Mouse (Mus musculus): ENCODE results near the gene Fbp1. TPM values are rescaled to one million over a fixed set of nuclear protein-coding genes. Genes with fewer than 3 reads are reported as not detected.
A peak's percentile ranks its signal among the peaks of the same experiment; 100 is the strongest.

The Fbp1 gene
- polyA plus RNA-seq, 1 experiment from 2014 or later = 3.7 TPM

GRCm38 (mm10) chr13:62911575-62911974 lies 23.5 kb upstream of the Fbp1 start:
- ATAC-seq (ENCODE audit: borderline replicate concordance, extremely low read depth, low FRiP score, low TSS enrichment) = no peak
- Histone ChIP-seq H3K4me1 (peaks cover 9% of the 10 kb centered on the region), H3K27me3 (no peaks in the 10 kb centered on the region), H3K4me3 (no peak overlapping the region), H3K36me3 (no peaks in the 10 kb centered on the region), H3K4me2 (no peak overlapping the region), H3K9ac (no peak overlapping the region), H3K27ac (no peak overlapping the region), H3K9me3 (no peaks in the 10 kb centered on the region)
- WGBS = 82% methylated on average over 5 of the region's 5 CpGs

- H3K27ac ChIP-seq = no peak overlapping the region
- H3K27me3 ChIP-seq = no peaks in the 10 kb centered on the region
- no peaks in the 10 kb centered on the region for H3K9me3 ChIP-seq
- no peaks in the 10 kb centered on the region for H3K36me3 ChIP-seq
- ATAC-seq (ENCODE audit: borderline replicate concordance, extremely low read depth, low FRiP score, low TSS enrichment) = no peak
- 82% methylated on average over 4 of the region's 4 CpGs for WGBS
- peaks cover 9% of the 10 kb centered on the region for H3K4me1 ChIP-seq
- H3K4me2 ChIP-seq = no peak overlapping the region
- H3K9ac ChIP-seq = no peak overlapping the region
- H3K4me3 ChIP-seq = no peak overlapping the region
These were observed 22.1 kb upstream of the Fbp1 start for GRCm38 (mm10) chr13:62910206-62910605.

- H3K9me3 ChIP-seq = no peaks in the 10 kb centered on the region
- 58% methylated on average over 5 of the region's 5 CpGs for WGBS
- H3K4me1 ChIP-seq = peaks cover 9% of the 10 kb centered on the region
- no peak for ATAC-seq (ENCODE audit: borderline replicate concordance, extremely low read depth, low FRiP score, low TSS enrichment)
- H3K36me3 ChIP-seq = no peaks in the 10 kb centered on the region
- no peak overlapping the region for H3K27ac ChIP-seq
- no peaks in the 10 kb centered on the region for H3K27me3 ChIP-seq
- H3K4me2 ChIP-seq = no peak overlapping the region
- H3K4me3 ChIP-seq = no peak overlapping the region
- no peak overlapping the region for H3K9ac ChIP-seq
These were observed 21.7 kb upstream of the Fbp1 start for GRCm38 (mm10) chr13:62909776-62910175.

DNA sequence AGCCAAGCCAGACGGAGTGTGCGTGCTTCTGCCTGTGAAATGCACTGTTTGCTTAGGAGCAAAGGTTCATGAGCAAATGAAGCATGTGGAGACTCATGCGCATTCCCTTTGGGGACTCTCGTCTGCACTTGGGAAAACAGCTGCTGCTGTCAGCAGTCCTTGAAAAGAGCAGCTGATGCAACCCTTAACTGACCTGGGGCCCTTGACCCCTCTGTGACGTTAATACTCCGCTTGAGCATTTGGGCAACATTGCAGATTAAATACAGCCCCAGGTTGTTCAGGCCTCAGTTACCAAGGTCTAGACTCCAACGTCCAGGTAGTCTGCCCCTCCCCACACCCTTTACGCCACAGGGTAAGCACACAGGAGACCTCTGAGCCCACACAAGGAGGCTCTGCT lies 20.1 kb upstream of the Fbp1 start:
- WGBS = 32% methylated on average over 8 of the region's 8 CpGs
- Histone ChIP-seq H3K4me2 (no peak overlapping the region), H3K4me3 (no peak overlapping the region), H3K27ac (peak overlapping the region; percentile 6; the same call in 1 of the 2 replicates), H3K9ac (no peak overlapping the region), H3K27me3 (no peaks in the 10 kb centered on the region), H3K4me1 (peaks cover 9% of the 10 kb centered on the region), H3K9me3 (no peaks in the 10 kb centered on the region), H3K36me3 (no peaks in the 10 kb centered on the region)
- ATAC-seq (ENCODE audit: borderline replicate concordance, extremely low read depth, low FRiP score, low TSS enrichment) = peak; percentile 64; the same call in 1 of the 2 replicates

DNA sequence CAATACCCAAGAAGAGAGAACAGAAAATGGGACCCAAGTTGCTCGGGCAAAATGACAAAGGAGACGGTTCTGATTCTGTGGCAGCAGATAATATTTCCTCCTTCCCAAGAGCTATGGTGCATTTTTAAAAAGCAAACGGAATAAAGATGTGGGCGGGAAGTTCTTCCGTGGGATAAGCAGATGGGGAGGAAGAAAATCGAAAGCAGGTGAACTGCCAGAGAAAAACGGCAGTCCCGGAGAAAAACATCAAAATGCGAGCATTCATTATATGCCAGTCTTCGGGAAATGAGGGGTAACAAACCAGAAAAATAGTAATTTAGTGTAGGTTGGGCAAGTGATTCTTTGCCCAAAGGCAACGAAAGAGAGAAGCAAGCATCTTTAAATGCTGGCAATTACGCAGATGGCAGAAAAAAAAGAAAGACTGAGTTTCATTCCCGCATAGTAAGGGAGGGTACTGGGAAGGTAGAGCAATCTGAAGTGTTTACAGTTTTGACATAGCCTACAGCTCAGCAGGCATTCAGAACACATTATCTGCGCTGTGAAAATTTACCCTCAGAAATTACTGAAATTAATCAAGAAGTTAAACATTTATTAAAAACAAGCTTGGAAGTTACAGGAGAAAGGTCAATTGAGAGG lies 19.6 kb upstream of the Fbp1 start:
- 70% methylated on average over 14 of the region's 14 CpGs for WGBS
- H3K4me2 ChIP-seq = no peak overlapping the region

DNA sequence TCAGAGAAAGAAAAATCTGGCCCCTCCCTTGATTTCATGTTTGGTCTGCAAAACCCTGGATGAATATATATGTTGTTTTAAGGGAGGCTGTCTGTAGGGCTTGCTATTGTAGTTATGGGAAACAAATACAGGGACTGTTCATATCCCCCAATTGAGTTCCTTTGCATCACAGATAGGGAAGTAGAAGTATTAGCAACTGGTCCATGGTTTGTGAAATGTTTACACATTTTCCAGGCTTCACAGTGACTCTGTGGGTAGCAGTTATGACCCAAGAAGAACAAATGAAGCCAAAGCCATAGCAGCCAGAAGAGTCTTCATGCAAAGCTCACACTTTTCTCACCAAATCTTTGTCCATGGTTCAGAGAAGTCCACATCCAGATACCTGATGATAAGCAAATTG lies 13.1 kb upstream of the Fbp1 start:
- H3K27ac ChIP-seq = no peak overlapping the region
- H3K27me3 ChIP-seq = no peaks in the 10 kb centered on the region
- no peaks in the 10 kb centered on the region for H3K36me3 ChIP-seq
- H3K4me3 ChIP-seq = no peak overlapping the region
- no peaks in the 10 kb centered on the region for H3K9me3 ChIP-seq
- ATAC-seq (ENCODE audit: borderline replicate concordance, extremely low read depth, low FRiP score, low TSS enrichment) = no peak
- no peak overlapping the region for H3K4me2 ChIP-seq
- H3K9ac ChIP-seq = no peak overlapping the region
- no peaks in the 10 kb centered on the region for H3K4me1 ChIP-seq

More for the DNA sequence above, 19.6 kb upstream of the Fbp1 start:
- H3K27me3 ChIP-seq = no peaks in the 10 kb centered on the region
- no peak overlapping the region for H3K9ac ChIP-seq
- no peak overlapping the region for H3K27ac ChIP-seq
- no peaks in the 10 kb centered on the region for H3K36me3 ChIP-seq
- no peak for ATAC-seq (ENCODE audit: borderline replicate concordance, extremely low read depth, low FRiP score, low TSS enrichment)
- H3K4me3 ChIP-seq = no peak overlapping the region
- peaks cover 9% of the 10 kb centered on the region for H3K4me1 ChIP-seq
- H3K9me3 ChIP-seq = no peaks in the 10 kb centered on the region

DNA sequence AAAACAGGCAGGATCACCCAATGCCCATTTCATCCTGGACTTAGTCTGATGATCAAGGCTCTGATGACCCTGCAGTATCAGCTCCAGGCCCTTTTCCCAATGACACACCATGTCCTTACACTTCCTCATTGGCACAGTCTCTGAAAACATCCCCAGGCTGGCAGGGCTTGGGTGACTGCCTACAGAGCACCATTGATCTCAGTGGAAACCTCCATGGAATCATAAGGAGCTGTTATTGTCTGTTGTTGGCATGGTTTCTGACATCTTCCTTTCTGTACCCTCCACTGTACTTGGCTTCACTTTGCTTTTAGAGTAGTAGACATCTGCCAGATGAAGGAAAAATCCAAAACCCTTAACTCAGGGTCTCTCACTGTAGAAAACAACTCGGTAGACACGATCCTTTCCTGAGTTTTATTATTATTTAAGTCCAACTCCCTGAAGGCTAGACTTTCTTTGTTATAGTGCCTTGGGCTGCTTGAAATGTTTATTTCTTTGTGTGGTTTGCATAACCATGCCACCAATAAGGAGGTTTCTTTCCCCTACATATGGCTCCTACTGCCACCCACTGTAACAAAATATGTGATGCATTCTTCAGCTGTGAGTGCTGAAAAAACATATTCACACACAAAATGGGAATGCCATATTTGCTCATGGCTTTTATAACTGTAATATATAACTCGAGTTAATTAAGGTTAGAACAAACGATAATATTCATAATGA lies 10.0 kb upstream of the Fbp1 start:
- 87% methylated on average over 4 of the region's 4 CpGs for WGBS
- no peak overlapping the region for H3K4me3 ChIP-seq
- H3K27ac ChIP-seq = no peak overlapping the region
- H3K36me3 ChIP-seq = no peaks in the 10 kb centered on the region
- no peak overlapping the region for H3K4me2 ChIP-seq
- H3K4me1 ChIP-seq = 0 out of 2 replicates have a peak, but pooled peaks cover 5% of the 10 kb centered on the region
- H3K9ac ChIP-seq = no peak overlapping the region
- H3K9me3 ChIP-seq = no peaks in the 10 kb centered on the region
- ATAC-seq (ENCODE audit: borderline replicate concordance, extremely low read depth, low FRiP score, low TSS enrichment) = no peak
- H3K27me3 ChIP-seq = no peaks in the 10 kb centered on the region

GRCm38 (mm10) chr13:62893044-62893842 lies 5.2 kb upstream of the Fbp1 start:
- Histone ChIP-seq H3K9me3 (no peaks in the 10 kb centered on the region), H3K9ac (no peak overlapping the region), H3K27ac (peak overlapping the region; percentile 31; the same call in 1 of the 2 replicates), H3K4me2 (no peak overlapping the region), H3K4me1 (0 out of 2 replicates have a peak, but pooled peaks cover 6% of the 10 kb centered on the region), H3K27me3 (peaks cover 11% of the 10 kb centered on the region), H3K4me3 (no peak overlapping the region), H3K36me3 (no peaks in the 10 kb centered on the region)
- 57% methylated on average over 9 of the region's 9 CpGs for WGBS
- ATAC-seq (ENCODE audit: borderline replicate concordance, extremely low read depth, low FRiP score, low TSS enrichment) = peak; percentile 62; the same call in 1 of the 2 replicates

DNA sequence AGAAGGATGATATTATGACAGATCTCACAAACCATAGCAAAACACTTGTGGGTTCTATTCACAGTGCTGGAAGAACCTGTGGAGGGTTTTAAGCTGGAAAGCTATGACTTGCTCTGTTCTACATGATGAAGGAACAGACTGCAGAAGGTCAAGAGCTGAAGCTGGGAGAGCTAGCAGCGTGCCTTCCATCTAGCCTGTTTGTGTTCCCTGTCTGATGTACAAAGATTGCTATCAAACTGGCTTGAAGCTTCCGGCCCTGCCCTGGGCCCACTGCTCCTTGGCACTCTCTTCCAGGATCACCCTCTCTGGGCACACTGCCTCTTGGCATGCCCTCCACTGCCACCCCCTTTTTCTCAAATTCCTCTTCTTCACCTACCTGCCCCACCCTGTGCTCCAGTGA lies 1.2 kb upstream of the Fbp1 start:
- Histone ChIP-seq H3K9me3 (no peaks in the 10 kb centered on the region), H3K9ac (no peak overlapping the region), H3K4me2 (no peak overlapping the region), H3K27me3 (peaks cover 38% of the 10 kb centered on the region), H3K36me3 (no peaks in the 10 kb centered on the region), H3K27ac (no peak overlapping the region), H3K4me1 (peaks cover 14% of the 10 kb centered on the region), H3K4me3 (no peak overlapping the region)
- no peak for ATAC-seq (ENCODE audit: borderline replicate concordance, extremely low read depth, low FRiP score, low TSS enrichment)
- 53% methylated on average over 2 of the region's 2 CpGs for WGBS

- H3K27ac ChIP-seq = no peak overlapping the region
- 69% methylated on average over 3 of the region's 3 CpGs for WGBS
- no peak overlapping the region for H3K9ac ChIP-seq
- no peaks in the 10 kb centered on the region for H3K36me3 ChIP-seq
- H3K9me3 ChIP-seq = no peaks in the 10 kb centered on the region
- peaks cover 9% of the 10 kb centered on the region for H3K4me1 ChIP-seq
- ATAC-seq (ENCODE audit: borderline replicate concordance, extremely low read depth, low FRiP score, low TSS enrichment) = no peak
- no peak overlapping the region for H3K4me3 ChIP-seq
- H3K27me3 ChIP-seq = peaks cover 38% of the 10 kb centered on the region
- H3K4me2 ChIP-seq = no peak overlapping the region
These were observed 3.5 kb downstream of the Fbp1 start for GRCm38 (mm10) chr13:62884536-62884935.

DNA sequence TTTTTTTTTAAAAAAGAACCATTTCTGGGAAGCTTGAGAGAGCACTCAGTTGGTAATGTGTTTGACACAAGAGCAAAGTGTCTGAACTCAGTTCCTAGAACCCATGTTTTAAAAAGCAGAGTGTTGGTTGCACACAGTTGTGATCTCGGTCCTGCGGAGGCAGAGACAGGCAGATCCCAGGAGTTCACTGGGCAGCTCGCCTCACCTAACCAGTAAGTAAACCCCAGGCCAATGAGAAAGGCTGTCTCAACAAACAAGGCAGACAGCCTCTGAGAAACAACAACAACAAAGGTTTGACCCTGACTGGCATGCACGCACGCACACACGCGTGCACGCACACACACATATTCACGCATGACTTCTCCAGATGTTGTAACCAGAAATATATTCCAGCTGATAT lies 4.2 kb downstream of the Fbp1 start:
- Histone ChIP-seq H3K27me3 (peaks cover 34% of the 10 kb centered on the region), H3K9ac (no peak overlapping the region), H3K9me3 (no peaks in the 10 kb centered on the region), H3K27ac (no peak overlapping the region), H3K36me3 (no peaks in the 10 kb centered on the region), H3K4me1 (peaks cover 9% of the 10 kb centered on the region), H3K4me3 (no peak overlapping the region), H3K4me2 (no peak overlapping the region)
- 89% methylated on average over 9 of the region's 9 CpGs for WGBS
- ATAC-seq (ENCODE audit: borderline replicate concordance, extremely low read depth, low FRiP score, low TSS enrichment) = no peak

GRCm38 (mm10) chr13:62883436-62883835 lies 4.6 kb downstream of the Fbp1 start:
- Histone ChIP-seq H3K4me3 (no peak overlapping the region), H3K27ac (no peak overlapping the region), H3K9ac (no peak overlapping the region), H3K4me2 (no peak overlapping the region), H3K36me3 (no peaks in the 10 kb centered on the region), H3K27me3 (peaks cover 29% of the 10 kb centered on the region), H3K9me3 (no peaks in the 10 kb centered on the region), H3K4me1 (peaks cover 9% of the 10 kb centered on the region)
- 69% methylated on average over 2 of the region's 2 CpGs for WGBS
- no peak for ATAC-seq (ENCODE audit: borderline replicate concordance, extremely low read depth, low FRiP score, low TSS enrichment)
